Mouse (Mus musculus) layer of hippocampus, adult 9-10 months (tissue): ENCODE results near the gene Olfr462.
A peak's percentile ranks its signal among the peaks of the same experiment; 100 is the strongest.
"Not testable (repeated sequence)": the region's sequence is repeated elsewhere in the genome, so short reads cannot be mapped to it uniquely, and the experiment has no call there.

Experiments
- DNase-seq: peaks from one replicate; pipeline ENCODE4 v3.0.0; 2022; ENCODE audit warnings: low spot score

Olfr462 gene

DNA sequence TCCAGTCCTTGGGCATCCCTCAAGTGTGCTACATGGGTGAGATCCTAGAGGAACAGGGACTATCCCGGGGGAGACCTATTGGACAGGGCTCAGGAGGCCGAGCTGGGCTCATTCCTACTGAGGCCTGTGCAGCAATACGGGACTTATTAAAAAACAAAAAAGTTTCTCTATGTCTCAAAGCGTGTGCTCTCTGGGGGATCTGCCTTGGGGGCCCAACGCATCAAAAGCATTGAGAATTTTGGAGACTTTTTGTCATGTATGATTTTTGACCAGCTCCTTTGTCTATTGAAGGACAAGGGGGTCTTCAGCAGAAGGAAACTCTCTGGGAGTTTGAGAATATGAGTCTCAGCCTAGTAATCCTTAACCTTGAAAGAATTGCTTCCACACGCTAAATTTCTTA, at the start of gene Olfr462:
Gene Olfr462 (minus strand): TSS at position 101 of the 400 bp plus-strand sequence.
- no peak for DNase-seq

DNA sequence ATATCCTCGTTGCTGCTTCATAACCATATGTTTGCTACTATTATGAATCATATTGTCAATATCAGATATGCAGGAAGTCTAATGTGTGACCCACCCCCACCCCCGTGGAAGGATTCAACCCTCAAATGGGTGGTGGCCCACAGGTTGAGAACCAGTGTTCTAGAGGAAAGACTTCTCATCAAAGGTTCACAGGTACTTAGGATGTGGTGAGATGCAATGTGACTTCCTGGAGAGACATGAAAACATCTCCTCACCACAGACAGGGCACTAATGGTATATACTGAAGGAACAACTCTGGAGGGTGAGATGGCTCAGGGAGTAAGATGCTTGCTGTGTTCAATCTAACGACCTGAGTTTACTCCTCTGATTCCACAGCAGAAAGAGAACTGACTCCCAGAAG, 43.4 kb upstream of the Olfr462 start:
- no peak for DNase-seq

DNA sequence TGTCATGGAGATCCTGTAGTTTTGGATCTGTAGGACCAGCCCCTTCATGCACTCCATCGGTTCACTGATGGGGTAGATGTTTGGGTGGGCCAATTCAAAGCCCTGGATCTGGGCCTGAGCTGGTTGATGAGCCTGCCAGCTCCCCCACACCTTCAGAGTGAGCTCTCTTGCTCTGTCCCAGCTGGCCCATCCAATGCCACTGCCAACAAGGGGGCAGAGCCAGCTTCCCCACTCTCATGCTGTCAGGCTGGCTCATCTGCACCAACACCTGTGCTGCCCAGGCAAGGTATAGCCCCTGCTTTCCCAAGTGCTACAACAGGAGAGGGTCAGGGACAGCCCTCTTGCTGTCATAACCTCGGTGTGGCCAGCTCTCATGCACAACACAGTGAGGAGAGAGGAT, 41.7 kb upstream of the Olfr462 start:
- DNase-seq, result no peak

DNA sequence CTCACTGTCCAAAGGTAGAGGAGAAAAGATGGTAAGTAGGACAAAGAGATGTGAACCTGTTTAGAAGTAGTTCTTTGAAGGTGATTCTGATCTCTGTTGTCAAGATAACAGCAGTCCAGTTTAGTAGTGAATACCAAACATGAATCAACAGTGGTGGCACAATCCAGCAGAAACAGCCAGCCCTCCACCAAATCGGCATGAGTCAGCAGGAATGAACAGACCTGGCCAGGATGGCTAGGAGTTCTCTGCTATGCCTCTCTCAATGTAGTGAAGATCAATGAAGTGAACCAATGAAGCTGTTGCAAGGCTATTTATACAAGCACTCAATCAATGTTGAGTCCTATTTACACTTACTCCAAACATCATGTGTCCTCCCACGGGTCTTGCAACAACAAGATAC, 38.3 kb upstream of the Olfr462 start:
- DNase-seq, result no peak

DNA sequence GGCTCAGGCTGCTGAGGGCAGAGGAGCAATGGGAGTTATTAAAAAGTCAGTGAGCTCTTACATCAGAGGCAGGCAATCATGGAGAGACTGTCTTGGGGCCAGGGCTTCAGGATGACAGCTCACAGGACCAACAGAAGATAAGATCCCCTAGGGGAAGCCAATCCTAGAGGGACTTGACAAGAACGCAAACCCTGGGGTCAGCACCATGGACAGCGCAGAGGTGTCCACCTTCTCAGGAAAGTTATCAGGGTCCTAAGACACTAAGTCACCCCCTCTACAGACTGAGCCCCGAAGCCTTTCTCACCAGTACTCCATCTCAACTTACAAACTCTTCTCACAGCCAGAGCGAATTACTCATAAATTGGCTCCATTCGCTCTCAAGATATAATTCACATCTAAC, 28.9 kb upstream of the Olfr462 start, which contains the start of gene Olfr464:
Gene Olfr464 (minus strand): TSS at position 2 of the 400 bp plus-strand sequence.
- DNase-seq, result no peak

DNA sequence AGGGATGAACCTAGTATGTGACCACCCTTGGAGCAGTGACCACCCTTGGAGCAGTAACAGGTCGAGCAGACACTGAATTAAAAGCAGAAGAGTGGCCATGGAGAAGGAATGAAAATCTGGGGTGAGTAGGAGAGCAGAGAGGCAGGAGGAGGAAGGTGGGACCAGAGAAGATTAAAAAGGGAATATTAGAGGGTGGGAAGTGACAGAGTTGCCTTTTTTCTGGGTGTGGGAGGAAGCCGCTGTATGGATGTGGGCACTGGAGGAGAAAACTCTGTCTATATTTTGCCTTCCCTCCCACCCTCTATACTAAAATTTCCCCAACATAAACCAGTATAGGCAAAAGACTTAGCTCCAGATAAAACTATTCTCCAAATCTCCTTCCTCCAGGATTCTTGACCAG, 28.2 kb upstream of the Olfr462 start:
- DNase-seq, result no peak

DNA sequence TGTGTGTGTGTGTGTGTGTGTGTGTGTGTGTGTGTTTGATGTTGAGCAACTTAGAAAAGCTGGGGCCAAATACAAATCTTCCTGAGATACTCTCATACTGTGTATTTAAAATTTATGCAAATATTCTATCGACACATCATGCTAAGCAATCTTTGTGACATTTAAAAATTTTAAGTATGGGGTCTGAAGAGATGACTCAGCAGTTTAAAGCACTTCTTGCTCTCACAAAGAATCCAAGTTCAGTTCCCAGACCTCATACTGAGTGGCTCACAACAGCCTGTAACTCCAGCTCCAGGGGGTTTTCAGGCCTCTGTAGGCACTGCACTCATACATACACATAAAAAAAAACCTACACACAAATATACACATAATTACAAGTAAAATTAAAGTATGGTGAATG, 23.9 kb upstream of the Olfr462 start:
- DNase-seq, result no peak

DNA sequence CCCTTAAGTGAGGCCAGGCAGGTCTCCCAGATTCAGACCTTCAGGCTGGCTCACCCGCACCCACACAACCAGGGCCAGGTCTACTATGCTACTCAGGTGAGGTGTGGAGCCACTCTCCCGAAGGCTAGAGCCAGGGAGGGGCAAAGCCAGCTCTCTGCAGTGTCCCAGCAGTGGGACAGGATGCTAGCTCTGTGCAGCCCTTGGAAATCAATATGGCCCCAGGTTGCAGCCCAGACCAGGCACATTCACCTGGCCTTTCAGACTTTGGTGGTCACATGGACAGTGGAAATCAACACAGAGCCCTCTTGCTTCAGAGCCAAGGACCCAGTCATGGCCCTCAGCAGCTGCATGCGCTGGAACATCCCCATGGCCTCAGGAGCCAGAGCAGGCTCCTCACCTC, 12.3 kb upstream of the Olfr462 start:
- DNase-seq, result no peak

DNA sequence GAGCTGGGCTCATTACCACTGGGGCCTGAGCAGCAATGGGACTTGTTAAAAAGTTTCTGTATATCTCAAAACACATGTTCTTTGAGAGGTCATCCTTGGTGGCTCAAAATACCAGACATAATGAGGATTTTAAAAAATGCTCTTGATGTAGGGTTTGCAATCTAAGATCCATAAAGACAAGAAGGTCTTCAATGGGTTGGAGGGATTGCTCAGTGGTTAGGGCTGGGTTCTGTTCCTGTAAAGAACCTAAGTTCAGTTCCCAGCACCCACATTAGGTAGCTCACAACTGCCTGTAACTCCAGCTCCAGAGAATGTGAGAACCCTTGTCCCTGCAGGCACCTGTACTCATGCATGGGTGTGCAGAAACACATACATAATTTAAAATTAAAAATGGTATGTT, 5.2 kb upstream of the Olfr462 start, which contains the start of gene Olfr463:
Gene Olfr463 (minus strand): TSS at position 101 of the 400 bp plus-strand sequence.
- no peak for DNase-seq

DNA sequence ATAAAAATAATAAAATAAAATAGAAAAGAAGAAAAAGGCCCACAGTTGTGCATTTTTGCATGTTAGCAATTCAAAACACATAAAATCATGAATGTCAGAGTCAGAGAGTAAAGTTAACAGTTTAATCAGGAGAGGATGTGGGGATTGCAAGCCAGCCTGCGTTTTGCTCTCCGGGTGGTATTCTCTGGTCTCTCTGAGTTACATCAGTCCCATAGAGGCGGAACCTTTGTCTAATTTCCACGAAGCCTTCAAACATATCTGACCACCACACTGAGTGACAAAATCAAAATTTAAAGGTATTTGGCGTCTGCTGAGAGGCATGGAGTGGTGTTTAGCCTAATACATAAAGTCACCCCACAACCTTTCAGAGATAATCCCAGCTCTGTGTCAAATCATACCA, 7.2 kb downstream of the Olfr462 start:
- DNase-seq, result no peak

DNA sequence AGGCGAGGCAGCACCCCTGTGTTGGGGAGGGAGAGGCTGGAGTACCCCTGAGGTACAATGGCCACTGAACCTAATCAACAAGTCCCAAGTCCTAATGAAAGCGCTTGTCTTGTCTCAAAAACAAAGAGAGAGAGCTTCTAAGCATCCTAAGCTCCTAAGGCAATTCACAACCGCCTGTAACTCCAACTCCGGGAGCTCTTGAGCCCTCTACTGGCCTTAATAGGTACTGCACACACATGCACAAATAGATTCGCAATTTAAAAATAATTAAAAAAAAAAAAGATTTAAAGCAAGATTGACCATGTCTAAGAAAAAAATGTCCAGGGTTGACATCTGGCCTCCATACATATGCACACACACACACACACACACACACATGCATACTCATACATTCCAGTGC, 8.6 kb downstream of the Olfr462 start:
- no peak for DNase-seq

DNA sequence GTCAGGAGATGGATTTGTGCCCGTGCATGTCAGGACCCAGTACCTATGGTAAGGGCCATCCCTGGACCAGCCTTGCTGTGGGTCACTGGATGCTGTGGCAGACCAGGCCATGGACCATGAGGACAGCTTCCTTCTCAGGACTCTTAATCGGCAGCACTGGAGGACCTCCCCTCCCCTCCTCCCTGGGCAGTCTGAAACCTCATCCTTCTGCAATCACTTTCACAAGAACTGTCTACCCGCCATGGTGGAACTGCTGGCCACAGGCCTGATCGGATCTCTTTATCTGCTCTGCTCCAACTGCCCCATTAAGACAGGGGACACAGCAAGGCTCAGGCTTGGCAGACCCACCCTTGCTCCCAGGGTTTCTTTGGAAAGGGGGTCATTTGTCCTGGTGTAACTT, 10.4 kb downstream of the Olfr462 start:
- no peak for DNase-seq

DNA sequence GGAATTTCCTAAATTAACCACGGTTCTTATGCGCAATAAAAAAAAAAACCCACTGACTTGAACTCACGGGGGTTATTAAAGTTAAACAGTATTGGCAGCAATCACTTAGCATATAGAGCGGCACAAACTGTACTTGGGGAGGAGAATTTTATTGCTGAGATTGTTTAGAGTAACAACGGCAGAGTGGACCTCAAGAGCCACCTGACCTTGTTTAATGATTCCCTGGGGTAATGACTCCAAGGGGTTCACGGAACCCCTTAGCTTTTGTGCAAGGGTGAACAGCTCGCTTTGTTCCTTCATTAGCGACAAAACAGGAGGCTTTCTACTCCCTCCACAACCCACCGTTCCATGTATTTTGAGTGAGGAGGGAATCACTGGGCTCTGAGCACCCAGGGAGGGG, 12.2 kb downstream of the Olfr462 start:
- DNase-seq, result no peak

DNA sequence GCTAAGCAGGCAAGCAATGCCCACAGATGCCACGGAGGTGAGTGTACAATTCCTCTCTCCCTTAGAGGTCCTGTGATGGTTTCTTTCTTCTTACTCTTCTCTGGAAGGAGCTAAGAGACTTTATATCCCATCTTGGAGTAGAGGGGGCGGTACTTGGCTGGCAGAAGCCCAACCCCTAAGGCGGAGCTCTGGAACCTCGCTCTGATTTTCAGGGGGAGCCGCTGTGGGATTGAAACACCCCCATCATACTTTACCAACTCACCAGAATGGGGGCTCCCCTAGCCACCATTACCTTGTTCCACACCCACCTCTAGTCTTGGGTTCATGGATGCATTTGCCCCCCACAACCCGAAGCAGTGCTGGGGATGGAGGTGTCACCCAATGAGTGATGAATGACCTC, 16.6 kb downstream of the Olfr462 start, which contains the start of gene Epx:
Gene Epx (minus strand): TSS at position 101 of the 400 bp plus-strand sequence.
- DNase-seq, result no peak

DNA sequence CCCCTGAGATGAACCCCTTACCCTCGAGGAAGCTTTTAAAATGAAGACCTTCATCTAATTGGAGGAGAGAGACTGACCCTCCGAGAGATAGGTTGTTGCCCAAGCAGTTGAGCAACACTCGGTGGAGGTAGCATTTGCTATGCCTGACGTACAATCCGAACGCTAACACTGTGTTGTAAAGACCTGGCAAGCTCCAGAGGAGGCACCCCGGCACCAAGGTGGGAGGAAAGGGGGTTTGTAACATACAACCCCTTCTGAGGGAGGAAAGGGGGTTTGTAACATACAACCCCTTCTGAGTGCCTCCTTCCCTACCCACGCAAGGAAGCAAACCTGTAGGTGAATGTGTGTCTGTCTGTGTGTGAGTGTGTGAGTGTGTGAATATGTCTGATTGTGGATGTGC, 20.3 kb downstream of the Olfr462 start:
- DNase-seq, result no peak

DNA sequence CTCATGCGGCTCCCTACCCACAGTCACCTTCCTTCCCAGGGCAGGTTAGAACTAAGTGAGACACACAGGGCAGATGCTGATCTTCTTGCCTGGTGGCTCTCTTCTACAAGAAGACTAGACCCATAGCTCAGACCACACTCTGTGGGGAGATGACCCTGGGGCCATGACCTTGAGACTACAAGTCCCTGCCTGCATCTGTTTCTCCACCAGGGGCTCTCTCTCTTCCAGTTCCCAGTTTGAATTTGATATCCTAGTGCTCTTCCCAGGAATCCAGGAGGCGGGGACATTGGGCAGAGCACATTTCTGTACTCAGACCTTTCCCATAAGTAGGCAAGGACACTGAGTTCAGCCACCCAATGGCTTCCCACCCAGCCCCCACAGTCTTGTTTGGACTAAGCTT, 22.0 kb downstream of the Olfr462 start:
- DNase-seq, result no peak

DNA sequence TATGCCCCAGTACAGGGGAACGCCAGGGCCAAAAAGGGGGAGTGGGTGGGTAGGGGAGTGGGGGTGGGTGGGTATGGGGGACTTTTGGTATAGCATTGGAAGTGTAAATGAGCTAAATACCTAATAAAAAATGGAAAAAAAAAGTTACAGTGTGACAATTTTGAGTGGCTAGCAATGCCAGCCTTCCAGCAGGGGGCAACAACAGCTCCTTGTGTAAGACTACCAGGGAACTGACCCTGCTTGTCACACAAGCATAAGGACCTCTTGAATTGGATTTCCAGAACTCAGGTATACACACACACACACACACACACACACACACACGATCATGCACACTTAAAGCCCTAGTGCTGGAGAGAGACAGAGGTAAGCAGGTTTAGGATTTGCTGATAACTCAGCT, 25.2 kb downstream of the Olfr462 start:
- not testable (repeated sequence) for DNase-seq

DNA sequence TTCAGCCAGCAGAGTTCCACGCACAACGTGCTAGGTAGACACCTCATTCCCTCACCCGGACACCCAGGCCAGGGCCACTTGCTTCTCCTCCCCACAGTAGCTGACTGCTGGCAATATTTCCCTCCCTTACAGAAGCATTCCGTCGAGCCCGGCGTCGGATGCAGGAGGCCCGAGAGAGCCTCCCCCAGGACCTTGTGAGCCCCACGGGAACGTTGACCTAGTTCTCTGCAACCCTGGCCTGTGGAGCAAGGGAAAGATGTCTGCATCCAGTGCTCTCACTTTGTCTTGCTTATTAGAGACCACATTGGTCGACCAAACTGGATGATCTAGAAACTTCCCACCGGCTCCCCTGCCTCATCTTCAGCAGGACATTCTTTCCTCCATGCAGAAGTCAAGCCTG, 29.3 kb downstream of the Olfr462 start:
- DNase-seq, result no peak

DNA sequence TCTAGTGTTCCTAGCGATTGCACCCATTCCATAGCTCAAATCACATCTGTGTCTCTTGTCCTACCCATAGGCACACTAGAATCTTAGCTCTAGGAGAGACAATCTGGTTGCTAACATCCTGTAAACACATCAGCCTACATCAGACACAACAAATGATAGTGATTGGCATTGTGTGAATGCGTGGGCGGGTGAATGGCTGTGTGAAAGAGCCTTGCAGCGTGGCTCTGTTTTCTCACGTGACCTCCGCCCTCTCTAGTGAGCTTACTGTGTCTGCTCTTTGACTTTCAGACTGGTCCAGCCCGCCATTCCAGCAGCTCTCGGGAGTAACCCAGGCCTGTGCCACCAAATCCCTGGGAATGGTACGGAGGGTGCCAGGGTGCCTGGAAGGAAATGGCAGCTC, 31.6 kb downstream of the Olfr462 start:
- DNase-seq, result no peak

DNA sequence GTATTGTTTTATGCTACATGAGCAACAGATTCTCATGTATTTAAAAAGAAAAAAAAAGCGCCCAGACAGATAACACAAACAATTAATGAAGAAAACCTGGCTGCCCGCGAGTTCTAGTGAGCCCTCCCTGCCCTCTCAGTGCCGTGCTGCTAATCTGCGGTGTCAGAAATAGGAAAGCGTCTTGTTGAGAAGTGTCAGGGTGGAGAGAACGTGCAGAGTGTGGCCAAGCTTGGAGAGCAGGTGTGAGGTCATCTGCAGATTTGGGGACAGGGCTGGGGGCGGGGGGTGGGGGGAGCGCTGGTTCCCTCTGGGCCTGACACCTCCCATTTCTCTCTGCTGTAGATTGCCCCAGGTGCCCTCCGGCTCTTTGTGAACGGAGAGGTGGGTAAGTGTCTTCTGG, 32.8 kb downstream of the Olfr462 start:
- DNase-seq, result no peak

DNA sequence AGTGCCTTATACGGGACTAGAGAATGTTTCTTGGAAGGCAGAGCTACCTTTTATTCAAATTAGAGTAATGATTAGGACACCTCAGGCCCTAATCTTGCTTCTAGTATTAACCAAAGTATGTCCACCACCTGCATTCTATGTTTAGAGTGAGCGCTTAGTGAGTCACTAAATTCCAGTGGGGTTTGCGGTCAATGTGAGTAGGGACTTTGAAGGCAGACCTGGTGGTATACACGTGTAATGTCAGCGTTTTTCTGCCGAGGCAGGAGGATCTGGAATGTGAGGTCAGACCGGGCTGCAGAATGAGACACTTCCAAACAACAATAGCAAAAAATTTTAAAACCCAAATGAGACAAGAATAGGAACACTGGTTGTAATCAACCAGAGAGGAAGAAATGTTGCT, 37.5 kb downstream of the Olfr462 start:
- DNase-seq, result no peak

DNA sequence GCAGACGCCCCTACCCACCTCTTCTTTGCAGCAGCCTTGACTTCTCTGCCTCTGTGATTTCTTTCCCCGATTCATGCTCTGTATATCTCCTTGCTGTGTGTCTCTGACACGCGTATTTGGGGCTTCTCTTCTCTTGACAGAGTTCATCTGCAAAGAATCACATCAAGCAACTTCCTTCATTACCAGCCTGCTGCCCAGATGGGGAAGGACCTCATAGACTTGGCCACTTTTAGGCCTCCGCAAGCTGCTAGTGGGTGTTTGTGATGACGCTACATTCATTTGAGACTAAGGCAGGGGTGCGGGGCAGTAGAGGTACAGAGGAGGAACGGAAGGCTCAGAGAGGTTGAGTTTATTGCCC, 38.5 kb downstream of the Olfr462 start:
- peak; percentile 12 for DNase-seq

DNA sequence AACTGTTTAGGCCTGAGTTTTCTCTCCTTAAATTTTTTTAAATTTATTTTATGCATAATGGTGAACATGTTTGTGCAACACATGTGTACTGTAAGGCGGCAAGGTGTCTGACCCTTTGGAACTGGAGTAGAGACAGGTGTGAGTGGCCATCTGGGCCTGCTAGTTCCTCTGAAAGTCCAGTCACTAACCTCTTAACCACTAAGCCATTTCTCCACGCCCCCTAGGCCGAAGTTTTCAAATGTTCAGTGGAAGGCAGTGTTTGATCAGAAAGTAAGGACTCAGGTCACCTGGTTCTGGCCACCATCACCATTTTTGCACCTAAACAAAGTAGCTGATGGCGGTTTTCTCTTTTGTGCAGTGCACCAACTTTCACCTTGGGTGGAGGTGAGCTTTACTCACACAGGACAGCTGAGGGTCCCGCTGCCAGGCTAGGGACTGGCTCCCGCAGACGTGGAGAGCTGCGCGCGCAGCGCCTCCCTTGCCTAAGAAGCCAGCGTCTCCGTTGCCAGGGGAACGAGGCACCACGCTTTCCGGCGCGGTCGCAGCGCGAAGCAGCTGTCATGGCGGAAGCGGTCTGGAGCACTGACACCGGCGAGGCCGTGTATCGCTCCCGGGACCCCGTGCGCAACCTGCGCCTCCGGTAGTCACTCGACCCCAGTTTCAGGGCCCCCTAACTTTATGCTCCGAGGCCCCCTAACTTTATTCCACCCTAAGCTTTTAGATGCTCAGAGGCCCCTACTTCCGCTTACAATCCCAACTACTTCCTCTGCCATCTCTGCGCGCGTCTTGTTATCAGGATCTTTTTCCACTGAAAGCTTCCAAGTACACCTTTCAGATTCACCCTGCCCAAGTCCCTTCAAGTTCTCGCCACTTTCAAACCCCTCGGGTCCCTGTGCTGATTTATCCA, 39.1 kb downstream of the Olfr462 start, which contains the start of gene Mks1:
Gene Mks1 (plus strand): TSS at position 526 of the 907 bp plus-strand sequence.
- peak; percentile 76 for DNase-seq

DNA sequence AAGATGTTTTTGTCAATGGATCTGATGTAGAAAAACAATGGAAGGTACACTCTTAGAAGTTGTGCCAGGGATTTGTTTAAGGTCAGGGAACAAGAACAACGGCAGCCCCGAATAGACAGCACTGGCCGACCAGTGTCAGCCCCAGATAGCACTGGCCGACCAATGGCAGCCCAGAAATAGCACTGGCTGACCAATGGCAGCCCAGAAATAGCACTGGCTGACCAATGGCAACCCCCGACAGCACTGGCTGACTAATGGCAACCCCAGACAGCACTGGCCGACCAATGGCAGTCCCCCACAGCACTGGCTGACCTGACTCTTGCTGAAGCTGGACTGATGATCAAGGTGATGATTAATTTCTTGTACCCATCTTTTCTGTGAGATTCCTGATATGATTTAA, 44.2 kb downstream of the Olfr462 start:
- DNase-seq, result no peak
